Mouse (Mus musculus) G1E (cell line): Measurements from ENCODE around the gene Aig1.

ENCODE experiments used
- CTCF ChIP-seq: IDR thresholded peaks from 2 replicates; pipeline ENCODE4 v1.5.1; 2012; ENCODE audit warnings: low read depth, low read length, inconsistent platforms, mixed read lengths
- GATA1 ChIP-seq: IDR thresholded peaks from 2 replicates; pipeline ENCODE4 v1.6.1; 2012; ENCODE audit warnings: borderline replicate concordance, low read length, inconsistent platforms, mixed read lengths

- TF ChIP-seq CTCF (no peak), GATA1 (no peak)
These were observed 36.8 kb upstream of the Aig1 start for GRCm38 (mm10) chr10:13905618-13906017.
